Mouse (Mus musculus) thymus, adult 2 months (tissue): ENCODE measurements around the gene Babam1. TPM values are rescaled to one million over a fixed set of nuclear protein-coding genes. Genes with fewer than 3 reads are reported as not detected.

Source experiments
- DNase-seq: peaks from one replicate; pipeline ENCODE4 v3.0.0; 2021
- H3K27ac ChIP-seq: fragments of 200-500 bp; 2 replicates; pipeline ENCODE4 v1.5.1; 2012; ENCODE audit warnings: low read length, control low read depth; ENCODE audit not compliant: control insufficient read depth, insufficient read depth
- H3K27me3 ChIP-seq: fragments of 200-500 bp; 2 replicates; pipeline ENCODE4 v1.6.1; 2012; ENCODE audit warnings: mild to moderate bottlenecking, low read length, moderate library complexity, mixed read lengths; ENCODE audit not compliant: control insufficient read depth, insufficient read depth
- H3K36me3 ChIP-seq: fragments of 200-500 bp; 2 replicates; pipeline ENCODE4 v1.6.1; 2012; ENCODE audit warnings: mild to moderate bottlenecking, low read length, moderate library complexity; ENCODE audit not compliant: control insufficient read depth, insufficient read depth
- H3K4me1 ChIP-seq: fragments of 200-500 bp; replicated peaks from 2 replicates; pipeline ENCODE4 v1.6.1; 2012; ENCODE audit warnings: low read length; ENCODE audit not compliant: control insufficient read depth, insufficient read depth
- H3K4me3 ChIP-seq: fragments of 200-500 bp; 2 replicates; pipeline ENCODE4 v1.5.1; 2012; ENCODE audit warnings: mild to moderate bottlenecking, low read length, control low read depth, moderate library complexity; ENCODE audit not compliant: control insufficient read depth, insufficient read depth
- CTCF ChIP-seq: fragments of 200-500 bp; IDR thresholded peaks from 2 replicates; pipeline ENCODE4 v1.5.1; 2012; ENCODE audit warnings: mild to moderate bottlenecking, control low read depth, low read length, moderate library complexity, borderline replicate concordance; ENCODE audit not compliant: control insufficient read depth, poor library complexity, insufficient read depth; ENCODE audit errors: extremely low read depth
- POLR2A ChIP-seq: fragments of 200-500 bp; IDR thresholded peaks from 2 replicates; pipeline ENCODE4 v1.6.1; 2012; ENCODE audit warnings: mild to moderate bottlenecking, low read length, control low read depth, moderate library complexity; ENCODE audit not compliant: control insufficient read depth, poor library complexity, insufficient read depth; ENCODE audit errors: extremely low read depth
- WGBS: fragments of 180-500 bp; shearing (Covaris S2); methylation state at CpG from one replicate; pipeline ENCODE4 v1.1.7; 2018; 5-methylcytosine and 5-hydroxymethylcytosine counted together
- polyA plus RNA-seq: library from polyadenylated mRNA; depleted of rRNA; stranded (reverse); fragments of >200 nt; gene quantifications from 2 replicates; pipeline ENCODE4 v1.2.3, GENCODE M21; 2012; rRNA removed

Gene Babam1
- polyA plus RNA-seq, 1 experiment: 219 TPM

DNA sequence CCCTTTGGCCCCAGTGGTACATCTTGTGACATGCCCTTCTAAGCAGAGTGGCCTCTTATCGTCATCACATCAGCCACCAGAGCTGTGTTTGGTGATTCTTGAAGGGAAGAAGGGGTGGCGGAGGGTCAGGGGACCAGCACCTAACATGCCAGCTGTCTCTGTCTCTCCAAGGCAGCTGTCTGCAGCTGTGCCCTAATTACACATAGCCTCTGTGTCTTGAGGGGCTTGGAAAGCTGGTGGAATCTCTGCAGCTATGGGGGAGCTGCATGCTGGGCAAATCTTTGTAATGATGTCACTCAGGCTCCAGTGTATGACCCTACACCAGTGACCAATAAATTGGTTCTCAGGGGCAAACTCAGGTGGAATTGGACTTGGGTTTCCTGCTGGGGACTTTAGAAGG, 56.0 kb downstream of the Babam1 start:
- WGBS: 85% methylated on average over 2 of the region's 2 CpGs
- TF ChIP-seq POLR2A: no peak
- TF ChIP-seq CTCF: no peak

More for the DNA sequence above, 56.0 kb downstream of the Babam1 start:
- Histone ChIP-seq H3K36me3 (peaks cover 11% of the 10 kb centered on the region), H3K27ac (no peak overlapping the region), H3K4me1 (0 out of 2 replicates have a peak, but pooled peaks cover 3% of the 10 kb centered on the region), H3K4me3 (no peak overlapping the region), H3K27me3 (no peaks in the 10 kb centered on the region)
- no peak for DNase-seq

Other genes starting within 250 kb of the Babam1 start
- 82.5 and 90.7 TPM in 2 replicates for gene Myo9b, start 124.1 kb upstream of the Babam1 start, polyA plus RNA-seq
- gene Haus8, start 123.9 kb upstream of the Babam1 start, polyA plus RNA-seq: 17.7 and 18.5 TPM in 2 replicates
- gene Use1, start 30.0 kb upstream of the Babam1 start, polyA plus RNA-seq: 133 and 156 TPM in 2 replicates
- 34.9 and 36.1 TPM in 2 replicates for gene Ocel1, start 25.6 kb upstream of the Babam1 start, polyA plus RNA-seq
- 71.2 and 71.5 TPM in 2 replicates for gene Nr2f6, start 14.9 kb upstream of the Babam1 start, polyA plus RNA-seq
- gene Ushbp1, start 1.1 kb upstream of the Babam1 start, polyA plus RNA-seq: 9.9 and 13.6 TPM in 2 replicates
- 60.0 and 72.6 TPM in 2 replicates for gene Ankle1, start 9.1 kb downstream of the Babam1 start, polyA plus RNA-seq
- gene Abhd8, start 66.8 kb downstream of the Babam1 start, polyA plus RNA-seq: 282 and 336 TPM in 2 replicates
- 119 and 125 TPM in 2 replicates for gene Mrpl34, start 68.1 kb downstream of the Babam1 start, polyA plus RNA-seq
- 201 and 216 TPM in 2 replicates for gene Dda1, start 72.3 kb downstream of the Babam1 start, polyA plus RNA-seq
- gene Ano8, start 89.1 kb downstream of the Babam1 start, polyA plus RNA-seq: 34.8 and 40.7 TPM in 2 replicates
- gene Gtpbp3, start 91.2 kb downstream of the Babam1 start, polyA plus RNA-seq: 56.8 and 58.7 TPM in 2 replicates
- 59.2 and 62.6 TPM in 2 replicates for gene Plvap, start 114.9 kb downstream of the Babam1 start, polyA plus RNA-seq
- gene Ccdc194, start 128.8 kb downstream of the Babam1 start, polyA plus RNA-seq: 0.09 and 0.11 TPM in 2 replicates
- 457 and 474 TPM in 2 replicates for gene Bst2, start 140.6 kb downstream of the Babam1 start, polyA plus RNA-seq
- gene Mvb12a, start 146.1 kb downstream of the Babam1 start, polyA plus RNA-seq: 166 and 182 TPM in 2 replicates
- 15.5 and 17.2 TPM in 2 replicates for gene Tmem221, start 162.0 kb downstream of the Babam1 start, polyA plus RNA-seq
- 0.05 and 0.06 TPM in 2 replicates for gene Nxnl1, start 169.7 kb downstream of the Babam1 start, polyA plus RNA-seq
- gene Slc27a1, start 172.0 kb downstream of the Babam1 start, polyA plus RNA-seq: 174 and 176 TPM in 2 replicates
- 280 and 369 TPM in 2 replicates for gene Pgls, start 195.3 kb downstream of the Babam1 start, polyA plus RNA-seq
- 23.9 and 28.4 TPM in 2 replicates for gene Fam129c, start 200.8 kb downstream of the Babam1 start, polyA plus RNA-seq
- 134 and 158 TPM in 2 replicates for gene Colgalt1, start 214.1 kb downstream of the Babam1 start, polyA plus RNA-seq